16 mouse cellular contexts compared by ENCODE assay signal in genomic region chr16:90042386-90042785, GRCm38 (mm10).
A peak's percentile ranks its signal among the peaks of the same experiment; 100 is the strongest.
DNase-seq lines count a peak whose midpoint lies in the region; ATAC-seq lines count a peak whose summit lies in the region.
"Had no signal": no experiment of that assay in that cellular context is flagged by ENCODE, and none has a peak within 500 bp of the region (broad histone marks: within the 10 kb centered on the region; RNA-seq: fewer than 3 reads in every experiment).

No protein-coding gene starts in this region.

- DNase-seq in frontal cortex, postnatal 10 days (ENCODE audit: low spot score in 2 of 2): no peak
- DNase-seq in CD4-positive helper T cell, adult 2 months (ENCODE audit: low read depth, low spot score): peak; percentile 58
- DNase-seq in splenic B cell, adult 2 months (ENCODE audit: low read depth, low spot score): peak; percentile 37
- DNase-seq in retina, embryonic 14.5 days (ENCODE audit: low spot score): no peak
- no peak for DNase-seq in cerebellum, adult 11-12 months
- DNase-seq: adrenal gland, postnatal 14 days; cerebellum, postnatal 25 days; gastrocnemius, postnatal 10 days; kidney, postnatal 36 days had no signal

- no peaks in the 10 kb centered on the region for H3K9me3 ChIP-seq in heart, embryonic 11.5 days (replicated peaks; ENCODE audit: control insufficient read depth, low read length)
- H3K9me3 ChIP-seq: embryonic facial prominence, embryonic 15.5 days; hindbrain, embryonic 10.5 days; midbrain, embryonic 12.5 days; neural tube, embryonic 12.5 days had no signal

- peak; percentile 25; the same call in 1 of the 2 replicates for ATAC-seq in frontal cortex, adult (ENCODE audit: low TSS enrichment)
- 0 out of 2 replicates have a peak, but pooled peaks have one; percentile 25 for ATAC-seq in granulocyte monocyte progenitor cell, adult 5-6 weeks (replicated peaks; ENCODE audit: poor library complexity, severe bottlenecking)
- ATAC-seq in heart, embryonic 11.5 days (replicated peaks; ENCODE audit: insufficient number of reproducible peaks, low FRiP score, low TSS enrichment): no peak

- WGBS in heart, embryonic 11.5 days (ENCODE audit: insufficient replicate concordance): 57% methylated on average over 10 of the region's 10 CpGs

- no peaks in the 10 kb centered on the region for H3K27me3 ChIP-seq in splenic B cell, adult 2 months (ENCODE audit: control insufficient read depth, insufficient read depth, low read length, poor library complexity, severe bottlenecking)
- H3K27me3 ChIP-seq in heart, embryonic 11.5 days (ENCODE audit: control insufficient read depth, insufficient read depth, low read length): no peaks in the 10 kb centered on the region
- H3K27me3 ChIP-seq: embryonic facial prominence, embryonic 15.5 days; midbrain, embryonic 12.5 days; neural tube, embryonic 12.5 days had no signal

- H3K9ac ChIP-seq in heart, embryonic 11.5 days (ENCODE audit: low read depth, low read length): no peak overlapping the region
- H3K9ac ChIP-seq: embryonic facial prominence, embryonic 15.5 days; midbrain, embryonic 12.5 days; neural tube, embryonic 12.5 days had no signal

- H3K4me3 ChIP-seq in heart, embryonic 11.5 days (ENCODE audit: low read depth, low read length): no peak overlapping the region
- H3K4me3 ChIP-seq: embryonic facial prominence, embryonic 15.5 days; hindbrain, embryonic 10.5 days; midbrain, embryonic 12.5 days; neural tube, embryonic 12.5 days had no signal

- no peaks in the 10 kb centered on the region; the same call in 1 of the 2 replicates for H3K4me1 ChIP-seq in heart, embryonic 11.5 days (ENCODE audit: control insufficient read depth, insufficient read depth, low read length)
- H3K4me1 ChIP-seq: midbrain, embryonic 12.5 days; neural tube, embryonic 12.5 days had no signal

- no peaks in the 10 kb centered on the region for H3K36me3 ChIP-seq in splenic B cell, adult 2 months (ENCODE audit: control insufficient read depth, insufficient read depth, low read length, poor library complexity, severe bottlenecking)
- H3K36me3 ChIP-seq in heart, embryonic 11.5 days (ENCODE audit: control insufficient read depth, insufficient read depth, low read length): no peaks in the 10 kb centered on the region
- H3K36me3 ChIP-seq: embryonic facial prominence, embryonic 15.5 days; midbrain, embryonic 12.5 days; neural tube, embryonic 12.5 days had no signal

- no peak overlapping the region for H3K27ac ChIP-seq in heart, embryonic 11.5 days (ENCODE audit: low read depth, low read length)
- H3K27ac ChIP-seq: embryonic facial prominence, embryonic 15.5 days; hindbrain, embryonic 10.5 days; midbrain, embryonic 12.5 days; neural tube, embryonic 12.5 days had no signal

- no peak overlapping the region for H3K4me2 ChIP-seq in heart, embryonic 11.5 days
- H3K4me2 ChIP-seq: embryonic facial prominence, embryonic 15.5 days; midbrain, embryonic 12.5 days; neural tube, embryonic 12.5 days had no signal

Comparison
In these comparisons a context has a peak if more than half of its experiments do, and no peak if none do; other contexts are left out.
1. DNase-seq: peak in CD4-positive helper T cell, adult 2 months (single experiment) and splenic B cell, adult 2 months (single experiment); none in frontal cortex, postnatal 10 days (0 of 2), retina, embryonic 14.5 days (single experiment) and cerebellum, adult 11-12 months (single experiment).